Mouse (Mus musculus): ENCODE results near the gene Ncdn.

GRCm38 (mm10) chr4:126802174-126802573 lies 48.9 kb upstream of the Ncdn start:
- TF ChIP-seq CTCF (IDR thresholded peaks at IDR 0.05; ENCODE audit: control insufficient read depth, insufficient read depth, low read length) (no peak), POLR2A (IDR thresholded peaks at IDR 0.05; ENCODE audit: borderline replicate concordance, control insufficient read depth, low read depth, low read length) (no peak)

Measured in bone marrow, adult 2 months (tissue).